Comparison of ENCODE assay signal across 11 mouse cellular contexts in genomic region chr1:88133908-88134456, GRCm38 (mm10). TPM values are rescaled to one million over a fixed set of nuclear protein-coding genes. Genes with fewer than 3 reads are reported as not detected.
DNase-seq lines count a peak whose midpoint lies in the region; ATAC-seq and TF ChIP-seq lines count a peak whose summit lies in the region.
"Had no signal": no experiment of that assay in that cellular context is flagged by ENCODE, and none has a peak within 500 bp of the region (broad histone marks: within the 10 kb centered on the region; RNA-seq: fewer than 3 reads in every experiment).

No protein-coding gene starts in this region.

- intact Hi-C loops in left cerebral cortex, adult 2 months (cut with DNase I) = no loop called here

- 0 out of 2 replicates have a peak overlapping the region, but pooled peaks have one; percentile 33 for H3K27ac ChIP-seq in limb, embryonic 14.5 days (replicated peaks; ENCODE audit: low read depth, low read length)
- no peak overlapping the region for H3K27ac ChIP-seq in limb, embryonic 10.5 days
- H3K27ac ChIP-seq in bone marrow macrophage, adult 2 months (ENCODE audit: insufficient read depth, low read depth, low read length) = peak overlapping the region; percentile 87
- H3K27ac ChIP-seq in hindbrain, embryonic 14.5 days = peak overlapping the region; percentile 71
- H3K27ac ChIP-seq in neural tube, embryonic 15.5 days (replicated peaks) = peak overlapping the region; percentile 51; the same call in 1 of the 2 replicates
- H3K27ac ChIP-seq in left cerebral cortex, adult 2 months = no peak overlapping the region
- H3K27ac ChIP-seq: heart, embryonic 13.5 days had no signal

- no peaks in the 10 kb centered on the region for H3K36me3 ChIP-seq in limb, embryonic 14.5 days (ENCODE audit: control insufficient read depth, insufficient read depth, low read length)
- no peaks in the 10 kb centered on the region for H3K36me3 ChIP-seq in limb, embryonic 10.5 days
- H3K36me3 ChIP-seq in hindbrain, embryonic 14.5 days (replicated peaks; ENCODE audit: control insufficient read depth, insufficient read depth) = no peaks in the 10 kb centered on the region
- no peaks in the 10 kb centered on the region for H3K36me3 ChIP-seq in neural tube, embryonic 15.5 days
- H3K36me3 ChIP-seq: heart, embryonic 13.5 days had no signal

- TF ChIP-seq POLR2A in limb, embryonic 14.5 days (IDR thresholded peaks at IDR 0.05; ENCODE audit: borderline replicate concordance, extremely low read depth, insufficient read depth, insufficient read length) = no peak
- TF ChIP-seq POLR2A in bone marrow macrophage, adult 2 months (IDR thresholded peaks at IDR 0.05; ENCODE audit: borderline replicate concordance, low read depth, low read length) = no peak

- 42% methylated on average over 3 of the region's 3 CpGs for WGBS in limb, embryonic 14.5 days
- WGBS in limb, embryonic 10.5 days = 71% methylated on average over 3 of the region's 3 CpGs
- WGBS in hindbrain, embryonic 14.5 days = 60% methylated on average over 3 of the region's 3 CpGs
- WGBS in neural tube, embryonic 15.5 days = 40% methylated on average over 3 of the region's 3 CpGs

- H3K4me2 ChIP-seq in limb, embryonic 14.5 days (replicated peaks; ENCODE audit: low read depth, low read length, severe bottlenecking) = no peak overlapping the region
- H3K4me2 ChIP-seq in hindbrain, embryonic 14.5 days (replicated peaks) = no peak overlapping the region
- H3K4me2 ChIP-seq in neural tube, embryonic 15.5 days = no peak overlapping the region
- H3K4me2 ChIP-seq: heart, embryonic 13.5 days had no signal

- no peak overlapping the region for H3K4me3 ChIP-seq in limb, embryonic 14.5 days (replicated peaks; ENCODE audit: low read length)
- H3K4me3 ChIP-seq in limb, embryonic 10.5 days = no peak overlapping the region
- peak overlapping the region; percentile 32 for H3K4me3 ChIP-seq in bone marrow macrophage, adult 2 months (ENCODE audit: insufficient read depth, low read length)
- no peak overlapping the region for H3K4me3 ChIP-seq in hindbrain, embryonic 14.5 days (replicated peaks; ENCODE audit: low read length)
- no peak overlapping the region for H3K4me3 ChIP-seq in neural tube, embryonic 15.5 days (replicated peaks)
- no peak overlapping the region for H3K4me3 ChIP-seq in left cerebral cortex, adult 2 months
- H3K4me3 ChIP-seq: heart, embryonic 13.5 days had no signal

- TF ChIP-seq CTCF in bone marrow macrophage, adult 2 months (IDR thresholded peaks at IDR 0.05; ENCODE audit: low read depth, low read length) = no peak
- TF ChIP-seq CTCF in left cerebral cortex, adult 2 months (IDR thresholded peaks at IDR 0.05) = no peak

- ATAC-seq in limb, embryonic 14.5 days (ENCODE audit: low FRiP score, low read depth) = no peak
- ATAC-seq in hindbrain, embryonic 14.5 days (ENCODE audit: low FRiP score) = peak; percentile 17; the same call in 1 of the 2 replicates
- ATAC-seq in neural tube, embryonic 15.5 days (ENCODE audit: low FRiP score) = no peak

- DNase-seq in limb, embryonic 14.5 days (ENCODE audit: low spot score) = no peak
- no peak for DNase-seq in limb, embryonic 10.5 days (ENCODE audit: low spot score)
- no peak for DNase-seq in hindbrain, embryonic 14.5 days (ENCODE audit: low spot score)
- no peak for DNase-seq in left cerebral cortex, adult 2 months (ENCODE audit: extremely low spot score in 1 of 2, low spot score in 2 of 2)
- DNase-seq in ovary, adult 18-20 months (ENCODE audit: low spot score) = no peak

- H3K4me1 ChIP-seq in limb, embryonic 14.5 days (ENCODE audit: control insufficient read depth, insufficient read depth, low read length) = 0 out of 2 replicates have a peak, but pooled peaks cover 4% of the 10 kb centered on the region
- H3K4me1 ChIP-seq in limb, embryonic 10.5 days = peaks cover 6% of the 10 kb centered on the region; the same call in 1 of the 2 replicates
- peaks cover 45% of the 10 kb centered on the region for H3K4me1 ChIP-seq in bone marrow macrophage, adult 2 months (ENCODE audit: control insufficient read depth, insufficient read depth, low read length)
- no peaks in the 10 kb centered on the region; the same call in 1 of the 2 replicates for H3K4me1 ChIP-seq in hindbrain, embryonic 14.5 days (replicated peaks; ENCODE audit: control insufficient read depth, insufficient read depth, low read length)
- peaks cover 5% of the 10 kb centered on the region; the same call in 1 of the 2 replicates for H3K4me1 ChIP-seq in neural tube, embryonic 15.5 days
- H3K4me1 ChIP-seq: heart, embryonic 13.5 days had no signal

- H3K27me3 ChIP-seq in limb, embryonic 14.5 days (ENCODE audit: control insufficient read depth, insufficient read depth, low read length) = no peaks in the 10 kb centered on the region
- H3K27me3 ChIP-seq in limb, embryonic 10.5 days (ENCODE audit: low read depth, poor library complexity, severe bottlenecking) = no peaks in the 10 kb centered on the region
- no peaks in the 10 kb centered on the region for H3K27me3 ChIP-seq in hindbrain, embryonic 14.5 days (ENCODE audit: control insufficient read depth, insufficient read depth, low read length)
- H3K27me3 ChIP-seq in neural tube, embryonic 15.5 days (replicated peaks) = no peaks in the 10 kb centered on the region
- H3K27me3 ChIP-seq: heart, embryonic 13.5 days; Patski had no signal

- H3K9ac ChIP-seq in limb, embryonic 14.5 days (ENCODE audit: low read depth, low read length, severe bottlenecking) = no peak overlapping the region
- no peak overlapping the region for H3K9ac ChIP-seq in hindbrain, embryonic 14.5 days
- H3K9ac ChIP-seq in neural tube, embryonic 15.5 days (replicated peaks) = no peak overlapping the region
- H3K9ac ChIP-seq: heart, embryonic 13.5 days had no signal

- H3K9me3 ChIP-seq in limb, embryonic 14.5 days (ENCODE audit: control insufficient read depth, low read length) = no peaks in the 10 kb centered on the region
- H3K9me3 ChIP-seq in limb, embryonic 10.5 days (replicated peaks) = no peaks in the 10 kb centered on the region
- no peaks in the 10 kb centered on the region for H3K9me3 ChIP-seq in hindbrain, embryonic 14.5 days (ENCODE audit: control insufficient read depth, low read length)
- H3K9me3 ChIP-seq in neural tube, embryonic 15.5 days (replicated peaks) = no peaks in the 10 kb centered on the region
- H3K9me3 ChIP-seq: heart, embryonic 13.5 days had no signal

RNA-seq across cellular contexts. Expression of gene Ugt1a6a, which starts 0.6 kb away (rescaled TPM):
- polyA plus RNA-seq in limb, embryonic 14.5 days (2012; rRNA removed) = 1.9 and 2.3 TPM in 2 replicates
- polyA plus RNA-seq in limb, embryonic 14.5 days (2014; fragmentation: Nextera tagmentation; extraction: Ambion mirVana) = 2.9 and 5.4 TPM in 2 replicates
- 0.11 and 0.16 TPM in 2 replicates for polyA plus RNA-seq in limb, embryonic 10.5 days (2016; fragmentation: Nextera tagmentation; extraction: Ambion mirVana)
- polyA plus RNA-seq in bone marrow macrophage, adult 2 months (2012; ENCODE audit: insufficient read depth, insufficient read length, missing spikeins) = 34.0 and 62.4 TPM in 2 replicates
- 4.0 and 5.0 TPM in 2 replicates for polyA plus RNA-seq in hindbrain, embryonic 14.5 days (2014; fragmentation: Nextera tagmentation; extraction: Ambion mirVana)
- 1.7 and 1.9 TPM in 2 replicates for polyA plus RNA-seq in neural tube, embryonic 15.5 days (2015; fragmentation: Nextera tagmentation; extraction: Ambion mirVana)
- total RNA-seq in left cerebral cortex, adult 2 months (2021) = 1 to 10 TPM; 1.5 to 2.3 TPM

RNA-seq across cellular contexts. Expression of gene Ugt1a6b, which starts 30.9 kb away (rescaled TPM):
- 0.12 and 0.24 TPM in 2 replicates for polyA plus RNA-seq in limb, embryonic 14.5 days (2012; rRNA removed)
- polyA plus RNA-seq in limb, embryonic 14.5 days (2014; fragmentation: Nextera tagmentation; extraction: Ambion mirVana) = 0.70 and 1.0 TPM in 2 replicates
- not detected in 2 replicates for polyA plus RNA-seq in limb, embryonic 10.5 days (2016; fragmentation: Nextera tagmentation; extraction: Ambion mirVana)
- 23.8 and 25.2 TPM in 2 replicates for polyA plus RNA-seq in bone marrow macrophage, adult 2 months (2012; ENCODE audit: insufficient read depth, insufficient read length, missing spikeins)
- 1.7 and 3.8 TPM in 2 replicates for polyA plus RNA-seq in hindbrain, embryonic 14.5 days (2014; fragmentation: Nextera tagmentation; extraction: Ambion mirVana)
- polyA plus RNA-seq in neural tube, embryonic 15.5 days (2015; fragmentation: Nextera tagmentation; extraction: Ambion mirVana) = 0.10 TPM in 1 of 2 replicates, not detected in the other
- not detected for total RNA-seq in left cerebral cortex, adult 2 months (2021)
- polyA plus RNA-seq: heart, embryonic 13.5 days had no signal

RNA-seq across cellular contexts. Expression of gene Ugt1a5, which starts 31.8 kb away (rescaled TPM):
- 0.08 and 0.19 TPM in 2 replicates for polyA plus RNA-seq in limb, embryonic 14.5 days (2012; rRNA removed)
- not detected in 2 replicates for polyA plus RNA-seq in limb, embryonic 14.5 days (2014; fragmentation: Nextera tagmentation; extraction: Ambion mirVana)
- not detected in 2 replicates for polyA plus RNA-seq in limb, embryonic 10.5 days (2016; fragmentation: Nextera tagmentation; extraction: Ambion mirVana)
- polyA plus RNA-seq in bone marrow macrophage, adult 2 months (2012; ENCODE audit: insufficient read depth, insufficient read length, missing spikeins) = 35.1 and 38.1 TPM in 2 replicates
- not detected in 2 replicates for polyA plus RNA-seq in hindbrain, embryonic 14.5 days (2014; fragmentation: Nextera tagmentation; extraction: Ambion mirVana)
- polyA plus RNA-seq in neural tube, embryonic 15.5 days (2015; fragmentation: Nextera tagmentation; extraction: Ambion mirVana) = not detected in 2 replicates
- under 1 TPM in 1 of 2 experiments, not detected in 1; 0.34 TPM for total RNA-seq in left cerebral cortex, adult 2 months (2021)
- total RNA-seq: layer of hippocampus, postnatal 25 days had no signal
- polyA plus RNA-seq: heart, embryonic 13.5 days; Patski had no signal

RNA-seq across cellular contexts. Expression of gene Ugt1a7c, which starts 39.1 kb away (rescaled TPM):
- 2.0 and 2.2 TPM in 2 replicates for polyA plus RNA-seq in limb, embryonic 14.5 days (2012; rRNA removed)
- polyA plus RNA-seq in limb, embryonic 14.5 days (2014; fragmentation: Nextera tagmentation; extraction: Ambion mirVana) = 2.5 and 2.6 TPM in 2 replicates
- 0.30 and 0.61 TPM in 2 replicates for polyA plus RNA-seq in limb, embryonic 10.5 days (2016; fragmentation: Nextera tagmentation; extraction: Ambion mirVana)
- 130 and 184 TPM in 2 replicates for polyA plus RNA-seq in bone marrow macrophage, adult 2 months (2012; ENCODE audit: insufficient read depth, insufficient read length, missing spikeins)
- 1.3 and 1.5 TPM in 2 replicates for polyA plus RNA-seq in hindbrain, embryonic 14.5 days (2014; fragmentation: Nextera tagmentation; extraction: Ambion mirVana)
- 1.5 and 3.7 TPM in 2 replicates for polyA plus RNA-seq in neural tube, embryonic 15.5 days (2015; fragmentation: Nextera tagmentation; extraction: Ambion mirVana)
- total RNA-seq in left cerebral cortex, adult 2 months (2021) = under 1 TPM; 0.54 to 0.82 TPM

RNA-seq across cellular contexts. Expression of gene Ugt1a8, which starts 46.4 kb away (rescaled TPM):
- polyA plus RNA-seq in limb, embryonic 14.5 days (2012; rRNA removed) = not detected in 2 replicates
- not detected in 2 replicates for polyA plus RNA-seq in limb, embryonic 14.5 days (2014; fragmentation: Nextera tagmentation; extraction: Ambion mirVana)
- not detected in 2 replicates for polyA plus RNA-seq in limb, embryonic 10.5 days (2016; fragmentation: Nextera tagmentation; extraction: Ambion mirVana)
- polyA plus RNA-seq in bone marrow macrophage, adult 2 months (2012; ENCODE audit: insufficient read depth, insufficient read length, missing spikeins) = 8.3 TPM in 1 of 2 replicates, not detected in the other
- not detected in 2 replicates for polyA plus RNA-seq in hindbrain, embryonic 14.5 days (2014; fragmentation: Nextera tagmentation; extraction: Ambion mirVana)
- polyA plus RNA-seq in neural tube, embryonic 15.5 days (2015; fragmentation: Nextera tagmentation; extraction: Ambion mirVana) = not detected in 2 replicates
- not detected for total RNA-seq in left cerebral cortex, adult 2 months (2021)
- total RNA-seq: layer of hippocampus, postnatal 25 days had no signal
- polyA plus RNA-seq: heart, embryonic 13.5 days; lung, adult 2 months; Patski had no signal

Comparison
In these comparisons a context has a peak if more than half of its experiments do, and no peak if none do; other contexts are left out.
1. H3K27ac ChIP-seq: peak in limb, embryonic 14.5 days (single experiment), bone marrow macrophage, adult 2 months (single experiment), hindbrain, embryonic 14.5 days (single experiment) and neural tube, embryonic 15.5 days (single experiment); none in limb, embryonic 10.5 days (single experiment) and left cerebral cortex, adult 2 months (single experiment).
2. RNA of gene Ugt1a5, which starts 31.8 kb away (polyA plus RNA-seq): 35.1 to 38.1 TPM in bone marrow macrophage, adult 2 months; 0.08 to 0.19 TPM in limb, embryonic 14.5 days, not detected in limb, embryonic 10.5 days, not detected in hindbrain, embryonic 14.5 days and not detected in neural tube, embryonic 15.5 days; every median in the first group is over 10 times any median in the second.